Mouse (Mus musculus) stomach, postnatal 0 days (tissue): ENCODE results near the gene Lnx1. TPM values are rescaled to one million over a fixed set of nuclear protein-coding genes. Genes with fewer than 3 reads are reported as not detected.
A peak's percentile ranks its signal among the peaks of the same experiment; 100 is the strongest.

ENCODE experiments used
- ATAC-seq: fragments of 200-750 bp; cut with Nextera tagmentation; 2 replicates; pipeline ENCODE4 v1.8.0; 2017; ENCODE audit not compliant: low FRiP score, low TSS enrichment
- DNase-seq: peaks from one replicate; pipeline ENCODE4 v3.0.0-alpha.2; 2016; ENCODE audit warnings: low spot score
- H3K27ac ChIP-seq: fragments of 300-500 bp; sonication (generic); replicated peaks from 2 replicates; pipeline ENCODE4 v1.5.1; 2014; ENCODE audit warnings: mild to moderate bottlenecking, control low read depth
- H3K27me3 ChIP-seq: fragments of 300-500 bp; sonication (generic); 2 replicates; pipeline ENCODE4 v1.6.1; 2014; ENCODE audit warnings: low read length; ENCODE audit not compliant: control insufficient read depth, insufficient read depth
- H3K36me3 ChIP-seq: fragments of 300-500 bp; sonication (generic); 2 replicates; pipeline ENCODE4 v1.6.1; 2014; ENCODE audit warnings: low read length, mixed read lengths; ENCODE audit not compliant: control insufficient read depth, insufficient read depth
- H3K4me1 ChIP-seq: fragments of 300-500 bp; sonication (generic); replicated peaks from 2 replicates; pipeline ENCODE4 v1.6.1; 2014; ENCODE audit warnings: antibody characterized with exemption; ENCODE audit not compliant: control insufficient read depth, insufficient read depth
- H3K4me2 ChIP-seq: fragments of 300-500 bp; sonication (generic); replicated peaks from 2 replicates; pipeline ENCODE4 v1.6.1; 2014; ENCODE audit warnings: low read depth, mild to moderate bottlenecking, control low read depth, moderate library complexity
- H3K4me3 ChIP-seq: fragments of 300-500 bp; sonication (generic); 2 replicates; pipeline ENCODE4 v1.5.1; 2014; ENCODE audit warnings: low read depth, low read length, control low read depth
- H3K9ac ChIP-seq: fragments of 300-500 bp; sonication (generic); 2 replicates; pipeline ENCODE4 v1.6.1; 2014; ENCODE audit warnings: mild to moderate bottlenecking, low read length, control low read depth, mixed read lengths
- H3K9me3 ChIP-seq: fragments of 300-500 bp; sonication (generic); 2 replicates; pipeline ENCODE4 v1.6.1; 2016; ENCODE audit warnings: low read length; ENCODE audit not compliant: control insufficient read depth
- CTCF ChIP-seq: IDR thresholded peaks from 2 replicates; pipeline ENCODE4 v1.5.1; 2016; ENCODE audit warnings: antibody characterized with exemption, low read depth, mild to moderate bottlenecking, moderate library complexity
- EP300 ChIP-seq: optimal IDR thresholded peaks from 2 replicates; pipeline ENCODE3; 2016; ENCODE audit warnings: antibody characterized with exemption
- WGBS: fragments of 180-500 bp; shearing (Covaris S2); extraction: QIAGEN DNeasy Blood & Tissue Kit; methylation state at CpG from one replicate; pipeline ENCODE4 v1.1.7; 2014; 5-methylcytosine and 5-hydroxymethylcytosine counted together
- polyA plus RNA-seq: library from polyadenylated mRNA; unstranded; fragments of >200 nt; fragmentation: Nextera tagmentation; extraction: Ambion mirVana; gene quantifications from 2 replicates; pipeline ENCODE4 v1.2.1, GENCODE M21; 2015

The Lnx1 gene
- polyA plus RNA-seq, 1 experiment from 2014 or later = 13.1 TPM

DNA sequence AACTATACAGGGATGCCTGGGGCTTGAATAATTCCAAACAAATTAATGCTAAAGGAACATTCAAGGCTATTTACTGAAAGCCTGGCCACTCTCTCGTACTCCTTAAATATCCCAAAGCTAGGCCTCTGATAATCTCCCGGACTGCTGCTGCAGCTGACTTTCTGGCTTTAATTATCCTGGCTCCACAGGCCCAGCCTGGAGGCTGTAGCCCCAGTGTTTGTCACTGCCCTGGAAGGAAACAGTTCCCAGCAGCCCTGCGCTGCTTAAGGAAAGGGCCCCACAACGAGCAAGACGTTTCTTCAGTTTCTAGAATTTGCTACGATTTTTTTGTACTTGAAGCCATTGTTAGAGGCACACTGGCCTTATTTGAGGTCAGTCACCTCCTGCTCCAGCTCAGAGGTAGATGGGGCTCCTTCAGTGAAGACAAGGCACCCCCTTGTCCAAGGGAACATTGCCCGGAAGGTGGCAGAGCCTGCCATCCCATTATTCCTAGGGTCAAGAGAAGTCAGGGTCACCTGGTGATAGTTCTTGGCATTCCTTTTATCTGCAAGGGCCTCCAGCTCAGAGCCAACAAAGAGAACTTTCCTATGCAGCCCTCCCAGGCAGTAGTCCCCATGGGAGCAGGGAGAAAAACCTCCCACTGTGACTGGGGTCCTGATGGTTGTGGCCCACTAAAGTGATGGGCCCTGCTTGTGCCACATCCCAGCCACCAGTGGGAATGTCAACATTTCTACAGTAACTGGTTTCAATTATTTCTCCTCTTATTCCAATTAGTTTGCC is 80.8 kb downstream of the Lnx1 start:
- DNase-seq (no peak), ATAC-seq (no peak)
- no peak overlapping the region for H3K4me2 ChIP-seq
- H3K36me3 ChIP-seq = no peaks in the 10 kb centered on the region
- H3K9ac ChIP-seq = no peak overlapping the region
- H3K27ac ChIP-seq = no peak overlapping the region
- TF ChIP-seq CTCF = no peak
- TF ChIP-seq EP300 = no peak
- no peak overlapping the region for H3K4me3 ChIP-seq
- no peaks in the 10 kb centered on the region for H3K27me3 ChIP-seq
- 60% methylated on average over 7 of the region's 7 CpGs for WGBS
- H3K9me3 ChIP-seq = no peaks in the 10 kb centered on the region
- no peaks in the 10 kb centered on the region for H3K4me1 ChIP-seq

DNA sequence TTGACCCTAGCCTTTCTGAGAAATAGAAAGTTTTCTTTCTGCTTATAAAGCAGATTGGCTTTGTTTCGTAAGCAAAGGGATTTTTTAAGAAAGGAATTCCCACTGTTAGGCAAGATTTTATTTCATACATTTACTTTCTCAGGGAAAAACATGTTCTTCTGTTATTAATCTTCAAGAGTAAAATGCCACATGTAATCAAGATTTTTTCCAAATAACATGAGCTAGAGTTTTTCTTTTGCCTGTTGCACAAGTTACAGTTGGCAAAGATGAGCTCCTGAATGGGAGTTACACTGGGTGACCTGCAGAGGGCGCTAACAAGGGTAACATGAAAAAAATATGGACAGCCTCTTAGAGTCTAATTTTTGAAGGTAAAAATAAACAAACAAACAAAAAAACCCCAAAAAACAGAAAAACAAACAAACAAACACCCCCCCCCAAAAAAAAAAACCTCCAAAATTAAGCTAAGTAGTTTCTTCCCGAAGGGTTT is 84.1 kb downstream of the Lnx1 start:
- no peaks in the 10 kb centered on the region for H3K4me1 ChIP-seq
- H3K27ac ChIP-seq = no peak overlapping the region
- peak; percentile 72 for TF ChIP-seq CTCF
- no peak for TF ChIP-seq EP300
- no peak overlapping the region for H3K9ac ChIP-seq
- no peaks in the 10 kb centered on the region for H3K27me3 ChIP-seq
- no peaks in the 10 kb centered on the region for H3K36me3 ChIP-seq
- no peak overlapping the region for H3K4me3 ChIP-seq
- no peaks in the 10 kb centered on the region for H3K9me3 ChIP-seq
- H3K4me2 ChIP-seq = no peak overlapping the region
- WGBS = 60% methylated on average over 3 of the region's 3 CpGs
- peak; percentile 33 for DNase-seq
- ATAC-seq = no peak

DNA sequence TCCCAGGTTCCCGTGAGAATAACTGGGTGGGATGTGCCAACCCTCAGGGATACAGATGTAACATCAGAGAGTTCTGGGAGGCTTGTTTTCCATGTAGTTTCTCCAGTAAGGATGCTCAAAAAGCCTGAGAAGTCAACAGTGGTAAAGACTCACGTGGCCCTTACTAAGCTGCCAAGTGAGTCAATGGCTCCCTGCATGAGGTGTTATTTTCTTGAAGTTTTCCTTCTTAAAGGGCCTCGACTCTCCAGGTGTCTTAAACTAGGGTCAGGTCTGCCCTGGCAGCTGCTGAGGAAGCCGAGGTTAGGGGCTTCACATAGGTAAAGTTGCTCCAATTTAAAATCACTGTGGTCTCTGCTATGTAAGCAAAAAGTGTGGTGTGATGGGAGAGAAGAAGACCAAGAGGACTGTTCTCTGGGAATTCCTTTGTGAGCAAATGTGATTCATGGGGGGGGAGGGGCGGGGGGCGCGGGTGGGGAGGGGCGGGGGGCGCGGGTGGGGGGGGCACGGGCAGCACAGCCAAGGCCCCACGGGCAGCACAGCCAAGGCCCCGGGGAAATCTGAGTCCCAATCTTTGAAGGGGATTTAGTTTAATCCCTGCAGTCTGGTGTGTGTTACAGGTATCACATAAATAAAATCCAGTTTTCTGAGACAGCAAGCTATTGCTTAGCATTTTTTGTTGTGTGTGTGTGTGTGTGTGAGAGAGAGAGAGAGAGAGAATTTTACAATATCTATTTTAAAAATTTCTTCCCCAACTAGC is 84.7 kb downstream of the Lnx1 start:
- Histone ChIP-seq H3K4me2 (no peak overlapping the region), H3K4me3 (no peak overlapping the region), H3K9me3 (no peaks in the 10 kb centered on the region), H3K4me1 (no peaks in the 10 kb centered on the region), H3K9ac (no peak overlapping the region), H3K27me3 (no peaks in the 10 kb centered on the region), H3K27ac (no peak overlapping the region), H3K36me3 (no peaks in the 10 kb centered on the region)
- DNase-seq (no peak), ATAC-seq (no peak)
- TF ChIP-seq CTCF (no peak), EP300 (no peak)
- 46% methylated on average over 13 of the region's 13 CpGs for WGBS

DNA sequence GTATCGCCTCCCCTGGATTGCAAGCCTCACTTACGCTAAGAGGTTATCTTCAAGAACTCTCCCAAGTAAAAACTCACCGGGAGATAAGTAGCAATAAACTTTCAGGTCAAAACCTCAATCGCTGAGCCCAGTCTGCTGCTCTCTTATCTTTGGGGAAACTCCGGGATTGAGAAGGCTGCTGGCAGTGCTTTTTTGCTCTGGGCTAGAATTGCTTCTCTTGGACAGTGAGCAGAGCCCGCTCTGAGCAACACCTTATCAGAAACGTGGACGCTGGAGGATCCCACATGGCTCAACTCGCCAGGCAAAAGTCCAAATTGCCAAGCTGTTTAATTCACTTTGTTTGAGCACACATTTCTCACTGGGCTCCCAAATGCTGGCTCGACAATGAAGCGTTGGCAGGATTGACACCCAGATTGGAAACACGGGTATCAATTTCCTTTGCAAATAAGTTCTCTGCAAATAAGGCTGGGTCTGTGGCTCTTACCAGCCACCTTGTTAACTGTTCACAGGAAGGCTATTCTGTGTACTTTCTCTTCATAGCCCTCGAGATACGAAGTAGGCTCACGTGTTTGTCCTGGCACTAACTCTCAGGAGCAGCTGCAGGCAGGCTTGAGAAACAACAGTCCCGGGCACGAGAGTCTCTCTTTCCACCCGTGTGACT is 89.1 kb downstream of the Lnx1 start:
- H3K4me1 ChIP-seq = no peaks in the 10 kb centered on the region
- no peaks in the 10 kb centered on the region for H3K9me3 ChIP-seq
- TF ChIP-seq CTCF (no peak), EP300 (no peak)
- no peak overlapping the region for H3K4me3 ChIP-seq
- WGBS = 40% methylated on average over 18 of the region's 18 CpGs
- ATAC-seq (peak; percentile 74), DNase-seq (peak; percentile 63)
- no peak overlapping the region for H3K27ac ChIP-seq
- no peak overlapping the region for H3K9ac ChIP-seq
- H3K27me3 ChIP-seq = no peaks in the 10 kb centered on the region
- H3K36me3 ChIP-seq = no peaks in the 10 kb centered on the region
- H3K4me2 ChIP-seq = peak overlapping the region; percentile 14; the same call in 1 of the 2 replicates

DNA sequence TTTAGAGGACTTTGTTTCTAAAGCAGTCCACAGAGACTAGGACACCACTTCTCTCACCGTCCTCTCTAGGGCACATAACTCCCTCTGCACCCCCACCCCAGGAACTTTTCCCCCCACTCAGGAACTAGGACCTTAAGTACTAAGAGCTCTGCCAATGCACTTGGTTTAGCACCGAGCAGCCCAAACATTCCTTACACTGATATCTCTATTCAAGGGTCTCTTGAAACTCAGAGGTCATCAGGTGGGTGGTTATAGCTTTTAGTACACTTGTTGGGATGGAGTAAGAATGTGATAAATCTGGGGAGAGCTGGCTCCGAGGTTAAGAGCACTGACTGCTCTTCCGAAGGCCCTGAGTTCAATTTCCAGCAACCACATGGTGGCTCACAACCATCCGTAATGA is 90.0 kb downstream of the Lnx1 start:
- no peaks in the 10 kb centered on the region for H3K27me3 ChIP-seq
- WGBS = 74% methylated on average over 5 of the region's 5 CpGs
- no peak for DNase-seq
- ATAC-seq = no peak
- no peak overlapping the region for H3K4me3 ChIP-seq
- H3K27ac ChIP-seq = no peak overlapping the region
- H3K4me1 ChIP-seq = no peaks in the 10 kb centered on the region
- no peaks in the 10 kb centered on the region for H3K36me3 ChIP-seq
- TF ChIP-seq EP300 = no peak
- TF ChIP-seq CTCF = no peak
- no peak overlapping the region for H3K4me2 ChIP-seq
- H3K9me3 ChIP-seq = no peaks in the 10 kb centered on the region
- H3K9ac ChIP-seq = no peak overlapping the region
